Mouse (Mus musculus): ENCODE measurements around the gene Obp2a.
"Not testable (repeated sequence)": the region's sequence is repeated elsewhere in the genome, so short reads cannot be mapped to it uniquely, and the experiment has no call there.

The Obp2a gene

DNA sequence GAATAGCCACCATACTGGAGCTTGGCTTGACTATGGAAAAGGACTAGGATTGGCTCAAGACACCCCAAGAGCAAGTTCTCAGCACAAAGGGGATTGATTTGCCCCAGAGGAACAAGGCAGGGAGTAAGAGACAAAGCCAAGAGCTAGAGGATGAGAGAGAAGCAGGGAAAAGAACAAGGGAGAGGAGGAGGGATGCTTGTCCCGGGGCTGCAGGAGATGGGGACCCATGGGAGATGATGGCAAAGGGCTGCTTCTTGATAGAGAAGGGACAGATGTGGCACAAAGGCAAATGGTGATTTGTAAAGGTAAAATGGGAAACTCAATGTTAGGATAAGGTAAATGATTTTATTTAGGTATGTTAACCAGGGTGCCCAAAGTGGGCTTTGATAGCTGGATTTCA lies 9.2 kb downstream of the Obp2a start:
- in situ Hi-C loops (cut with MboI, MseI), result not testable (repeated sequence)

GRCm38 (mm10) chr2:25709791-25710190 lies 9.9 kb downstream of the Obp2a start:
- in situ Hi-C loops (cut with MboI, MseI), result not testable (repeated sequence)

- in situ Hi-C loops (cut with MboI, MseI), result not testable (repeated sequence)
Observed at GRCm38 (mm10) chr2:25711641-25712040, 11.8 kb downstream of the Obp2a start.

DNA sequence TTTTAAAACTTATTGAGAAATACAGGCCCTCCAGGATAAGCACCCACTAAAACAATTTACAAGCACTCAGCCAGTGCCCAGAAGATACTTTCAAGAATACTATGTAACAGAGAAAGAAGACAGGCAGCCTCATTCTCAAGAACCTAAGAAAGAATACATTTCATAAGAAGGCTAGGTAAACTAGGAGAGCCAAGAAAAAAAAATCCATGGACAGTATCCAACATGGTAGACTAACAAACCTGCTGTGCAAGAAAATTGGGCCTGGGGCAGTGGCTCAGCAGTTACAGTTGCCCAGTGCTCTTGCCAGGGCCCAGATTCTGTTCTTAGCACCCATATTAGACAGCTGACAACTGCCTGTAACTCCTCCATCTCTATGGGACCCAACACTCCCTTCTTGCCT lies 17.4 kb downstream of the Obp2a start:
- in situ Hi-C loops (cut with MboI, MseI), result no loop called here

GRCm38 (mm10) chr2:25733199-25733930 lies 33.5 kb downstream of the Obp2a start:
- in situ Hi-C loops (cut with MboI, MseI), result no loop called here

DNA sequence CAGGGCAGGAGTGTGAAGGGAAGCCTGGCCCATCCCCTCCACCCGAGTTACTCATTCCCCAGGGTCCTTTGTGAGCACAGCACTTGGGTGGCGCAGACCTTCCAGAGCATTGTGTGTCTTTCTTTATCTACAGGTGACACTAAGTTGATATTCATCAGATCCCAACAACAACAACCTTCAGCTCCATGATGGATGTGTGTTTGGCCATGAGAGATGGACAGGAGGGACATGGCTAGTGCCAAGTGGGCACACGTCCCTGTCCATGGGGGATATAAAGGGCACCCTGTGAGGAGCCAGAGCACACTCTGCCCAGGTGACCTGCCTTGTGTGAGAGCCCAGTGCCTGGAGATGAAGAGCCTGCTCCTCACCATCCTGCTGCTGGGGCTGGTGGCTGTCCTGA lies 36.9 kb downstream of the Obp2a start, which contains the start of gene Obp2b:
Obp2b (plus strand) TSS at position 301 of the 400 bp plus-strand sequence.
- in situ Hi-C loops (cut with MboI, MseI), result loop anchor here (5.0 kb wide), 1 partner anchor 96 kb away; no protein-coding TSS in a partner anchor

GRCm38 (mm10) chr2:25741671-25742070 lies 41.8 kb downstream of the Obp2a start:
- in situ Hi-C loops (cut with MboI, MseI), result no loop called here

All from regulatory T cell (primary cell).